Mouse (Mus musculus): ENCODE data around the gene Slc6a19. TPM values are rescaled to one million over a fixed set of nuclear protein-coding genes. Genes with fewer than 3 reads are reported as not detected.
"Not testable (repeated sequence)": the region's sequence is repeated elsewhere in the genome, so short reads cannot be mapped to it uniquely, and the experiment has no call there.

Gene Slc6a19
- polyA plus RNA-seq (2014; fragmentation: Nextera tagmentation; extraction: Ambion mirVana) = 0.08 TPM in 1 of 2 replicates, not detected in the other

DNA sequence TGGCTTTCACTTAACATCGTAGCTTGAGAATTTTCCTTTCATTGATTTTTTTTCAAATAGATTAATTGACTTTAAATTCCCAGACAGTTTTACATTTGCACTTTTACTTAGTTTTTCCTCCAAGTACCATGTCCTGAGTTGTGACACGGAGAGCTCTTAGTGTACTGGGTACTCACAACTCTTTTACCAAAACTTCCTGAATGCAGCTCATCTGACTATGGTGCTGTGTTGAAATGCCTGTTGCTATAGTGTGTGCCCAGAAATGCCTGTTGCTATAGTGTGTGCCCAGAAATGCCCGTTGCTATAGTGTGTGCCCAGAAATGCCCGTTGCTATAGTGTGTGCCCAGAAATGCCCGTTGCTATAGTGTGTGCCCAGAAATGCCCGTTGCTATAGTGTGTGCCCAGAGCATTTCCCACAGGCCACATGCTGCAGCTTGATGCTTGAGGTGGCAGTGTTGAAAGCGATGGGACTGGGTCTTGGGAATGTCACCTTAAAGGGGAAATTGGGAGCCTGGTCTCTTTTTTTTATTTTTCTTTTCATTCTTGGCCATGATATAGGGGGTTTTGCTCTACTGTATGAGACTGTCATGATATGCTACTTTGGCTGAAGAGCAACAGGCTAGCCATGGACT is at the start of gene Slc6a19:
Slc6a19 (minus strand) TSS at position 172 of the 632 bp plus-strand sequence.
- TF ChIP-seq CTCF (IDR thresholded peaks at IDR 0.05; ENCODE audit: low read depth) = no peak
- Histone ChIP-seq H3K4me3 (ENCODE audit: low read depth, low read length) (no peak within 1 kb of the TSS), H3K36me3 (ENCODE audit: insufficient read depth) (no peaks in the 10 kb centered on the region), H3K27me3 (ENCODE audit: insufficient read depth, low read length) (no peaks in the 10 kb centered on the region), H3K4me1 (ENCODE audit: insufficient read depth) (no peaks in the 10 kb centered on the region), H3K4me2 (no peak within 1 kb of the TSS), H3K27ac (ENCODE audit: low read depth) (no peak within 1 kb of the TSS), H3K9ac (no peak within 1 kb of the TSS), H3K9me3 (ENCODE audit: low read depth, low read length) (no peaks in the 10 kb centered on the region)
- 83% methylated on average over 7 of the region's 7 CpGs for WGBS
- no peak for DNase-seq
- no peak for ATAC-seq (ENCODE audit: insufficient read depth)

DNA sequence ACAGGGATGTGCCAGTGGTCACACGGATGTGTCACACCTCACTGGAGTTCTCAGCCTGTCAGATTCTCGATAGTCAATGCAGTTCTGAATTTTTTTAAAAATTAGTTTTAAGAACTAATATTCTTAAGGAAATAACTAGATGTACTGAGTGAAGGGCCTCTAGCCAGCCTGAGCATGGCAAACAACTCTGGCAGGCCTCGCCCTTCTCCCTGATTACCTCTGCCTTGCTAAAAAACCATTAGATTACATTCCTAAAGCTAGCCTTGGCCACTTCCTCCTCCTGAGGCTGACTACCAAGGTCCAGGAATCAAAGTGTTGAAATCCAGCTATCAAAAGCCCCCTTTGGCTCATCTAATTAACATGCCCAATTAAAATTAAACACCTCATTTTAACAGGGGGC is 46.6 kb upstream of the Slc6a19 start:
- no peaks in the 10 kb centered on the region for H3K9me3 ChIP-seq (ENCODE audit: low read depth, low read length)
- TF ChIP-seq CTCF (IDR thresholded peaks at IDR 0.05; ENCODE audit: low read depth) = no peak
- no peaks in the 10 kb centered on the region for H3K36me3 ChIP-seq (ENCODE audit: insufficient read depth)
- WGBS = 88% methylated on average over 3 of the region's 3 CpGs
- H3K9ac ChIP-seq = no peak overlapping the region
- no peak overlapping the region for H3K4me3 ChIP-seq (ENCODE audit: low read depth, low read length)
- DNase-seq (no peak), ATAC-seq (ENCODE audit: insufficient read depth) (no peak)
- H3K4me2 ChIP-seq = no peak overlapping the region
- no peak overlapping the region for H3K27ac ChIP-seq (ENCODE audit: low read depth)
- H3K27me3 ChIP-seq (ENCODE audit: insufficient read depth, low read length) = peaks cover 5% of the 10 kb centered on the region; the same call in 1 of the 2 replicates
- H3K4me1 ChIP-seq (ENCODE audit: insufficient read depth) = no peaks in the 10 kb centered on the region

GRCm38 (mm10) chr13:73750435-73750834 is 45.8 kb upstream of the Slc6a19 start:
- Histone ChIP-seq H3K9ac (no peak overlapping the region), H3K36me3 (ENCODE audit: insufficient read depth) (no peaks in the 10 kb centered on the region), H3K4me3 (ENCODE audit: low read depth, low read length) (no peak overlapping the region), H3K27ac (ENCODE audit: low read depth) (no peak overlapping the region), H3K9me3 (ENCODE audit: low read depth, low read length) (no peaks in the 10 kb centered on the region), H3K4me2 (no peak overlapping the region), H3K4me1 (ENCODE audit: insufficient read depth) (no peaks in the 10 kb centered on the region), H3K27me3 (ENCODE audit: insufficient read depth, low read length) (peaks cover 5% of the 10 kb centered on the region; the same call in 1 of the 2 replicates)
- ATAC-seq (ENCODE audit: insufficient read depth) = no peak
- TF ChIP-seq CTCF (IDR thresholded peaks at IDR 0.05; ENCODE audit: low read depth) = no peak
- WGBS = 56% methylated on average over 6 of the region's 6 CpGs
- no peak for DNase-seq

DNA sequence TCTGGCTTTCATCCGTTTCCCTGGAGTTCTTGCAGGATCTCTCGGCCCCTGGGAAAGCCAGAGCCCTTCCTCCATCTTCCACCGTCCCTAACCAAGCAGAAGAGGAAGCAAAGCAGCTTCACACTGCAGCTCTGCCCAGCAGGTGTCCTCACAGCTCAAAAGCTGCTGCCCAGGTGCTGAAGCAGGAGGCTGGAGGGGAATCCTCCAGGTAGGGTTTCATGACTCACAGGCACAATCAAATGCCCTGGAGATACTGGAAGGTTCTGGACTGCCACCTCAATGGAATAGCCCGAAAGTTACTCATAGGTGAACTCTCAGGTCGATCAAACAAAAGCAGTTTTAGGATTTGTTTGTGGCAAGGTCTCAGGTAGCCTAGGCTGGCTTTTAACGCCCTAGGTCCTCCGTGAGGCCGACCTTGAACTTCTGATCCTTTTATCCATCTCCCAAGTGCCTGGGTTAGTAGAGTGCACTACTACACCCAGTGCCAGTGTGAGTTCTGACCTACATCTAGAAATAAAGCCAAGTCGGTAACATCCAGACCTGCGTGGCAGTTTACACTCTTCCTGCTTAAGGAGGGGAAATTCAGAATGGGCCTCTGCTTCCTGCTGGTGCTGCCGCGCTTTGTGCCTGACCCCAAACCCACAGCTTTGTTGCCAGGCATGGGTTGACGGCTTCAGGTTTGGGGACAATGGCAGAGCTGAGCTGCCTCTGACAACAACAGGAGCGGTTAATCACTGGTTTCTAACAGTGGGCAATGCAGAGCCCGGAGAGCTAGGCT is 44.2 kb upstream of the Slc6a19 start:
- TF ChIP-seq CTCF (IDR thresholded peaks at IDR 0.05; ENCODE audit: low read depth) = peak; percentile 56
- DNase-seq (peak; percentile 8), ATAC-seq (ENCODE audit: insufficient read depth) (no peak)
- Histone ChIP-seq H3K27me3 (ENCODE audit: insufficient read depth, low read length) (peaks cover 5% of the 10 kb centered on the region; the same call in 1 of the 2 replicates), H3K9ac (no peak overlapping the region), H3K9me3 (ENCODE audit: low read depth, low read length) (no peaks in the 10 kb centered on the region), H3K36me3 (ENCODE audit: insufficient read depth) (no peaks in the 10 kb centered on the region), H3K4me1 (ENCODE audit: insufficient read depth) (no peaks in the 10 kb centered on the region), H3K27ac (ENCODE audit: low read depth) (peak overlapping the region; percentile 3; the same call in 1 of the 2 replicates), H3K4me3 (ENCODE audit: low read depth, low read length) (no peak overlapping the region), H3K4me2 (no peak overlapping the region)
- 35% methylated on average over 15 of the region's 15 CpGs for WGBS

DNA sequence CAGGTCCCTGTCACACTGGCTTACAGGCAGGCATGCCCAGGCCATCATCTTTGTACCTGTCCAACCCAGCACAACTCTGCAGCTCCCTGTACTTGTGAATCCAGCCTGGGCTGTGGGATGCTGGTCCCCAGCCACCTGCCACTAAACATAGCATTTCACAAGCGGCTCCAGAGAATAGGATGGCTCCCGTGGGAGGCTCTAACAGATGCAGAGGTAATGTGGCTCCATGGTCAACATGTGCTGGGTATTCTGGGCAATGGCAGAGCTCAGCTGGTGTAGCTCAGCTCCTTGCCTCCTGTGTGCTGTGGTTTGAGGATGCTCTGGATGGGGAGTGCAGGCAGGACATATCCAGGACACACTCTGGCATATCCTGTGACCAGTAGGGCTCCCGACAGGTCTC is 39.0 kb upstream of the Slc6a19 start:
- no peak for DNase-seq
- ATAC-seq (ENCODE audit: insufficient read depth) = no peak
- no peak overlapping the region for H3K27ac ChIP-seq (ENCODE audit: low read depth)
- no peak overlapping the region for H3K4me2 ChIP-seq
- no peaks in the 10 kb centered on the region for H3K4me1 ChIP-seq (ENCODE audit: insufficient read depth)
- TF ChIP-seq CTCF (IDR thresholded peaks at IDR 0.05; ENCODE audit: low read depth) = no peak
- 68% methylated on average over 3 of the region's 3 CpGs for WGBS
- no peak overlapping the region for H3K9ac ChIP-seq
- peaks cover under 1% of the 10 kb centered on the region; the same call in 1 of the 2 replicates for H3K27me3 ChIP-seq (ENCODE audit: insufficient read depth, low read length)
- no peak overlapping the region for H3K4me3 ChIP-seq (ENCODE audit: low read depth, low read length)
- H3K36me3 ChIP-seq (ENCODE audit: insufficient read depth) = no peaks in the 10 kb centered on the region
- no peaks in the 10 kb centered on the region for H3K9me3 ChIP-seq (ENCODE audit: low read depth, low read length)

GRCm38 (mm10) chr13:73742944-73743343 is 38.3 kb upstream of the Slc6a19 start:
- TF ChIP-seq CTCF (IDR thresholded peaks at IDR 0.05; ENCODE audit: low read depth) = no peak
- no peak overlapping the region for H3K4me3 ChIP-seq (ENCODE audit: low read depth, low read length)
- H3K4me1 ChIP-seq (ENCODE audit: insufficient read depth) = no peaks in the 10 kb centered on the region
- DNase-seq = no peak
- H3K9ac ChIP-seq = no peak overlapping the region
- 46% methylated on average over 4 of the region's 4 CpGs for WGBS
- no peak for ATAC-seq (ENCODE audit: insufficient read depth)
- no peaks in the 10 kb centered on the region for H3K36me3 ChIP-seq (ENCODE audit: insufficient read depth)
- no peaks in the 10 kb centered on the region for H3K27me3 ChIP-seq (ENCODE audit: insufficient read depth, low read length)
- H3K27ac ChIP-seq (ENCODE audit: low read depth) = no peak overlapping the region
- H3K4me2 ChIP-seq = no peak overlapping the region
- no peaks in the 10 kb centered on the region for H3K9me3 ChIP-seq (ENCODE audit: low read depth, low read length)

DNA sequence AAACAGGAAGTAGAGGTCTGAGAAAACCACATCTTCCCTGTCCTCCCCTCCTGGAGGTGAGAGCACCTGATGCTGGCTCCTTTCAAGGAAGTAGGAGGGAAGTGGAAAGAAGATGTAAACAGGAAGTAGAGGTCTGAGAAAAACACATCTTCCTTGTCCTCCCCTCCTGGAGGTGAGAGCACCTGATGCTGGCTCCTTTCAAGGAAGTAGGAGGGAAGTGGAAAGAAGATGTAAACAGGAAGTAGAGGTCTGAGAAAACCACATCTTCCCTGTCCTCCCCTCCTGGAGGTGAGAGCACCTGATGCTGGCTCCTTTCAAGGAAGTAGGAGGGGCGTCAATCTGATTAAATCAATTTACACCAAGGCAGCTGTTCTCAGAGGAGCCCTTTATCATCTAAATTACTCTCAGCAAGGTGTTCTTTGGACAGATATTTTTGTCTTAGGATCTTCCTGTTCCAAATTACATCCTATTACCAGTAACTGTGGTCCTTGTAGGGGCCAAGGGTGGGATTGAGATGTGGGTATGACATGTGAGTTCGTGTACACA is 35.8 kb upstream of the Slc6a19 start:
- H3K9ac ChIP-seq; H3K4me2 ChIP-seq; H3K27me3 ChIP-seq (ENCODE audit: insufficient read depth, low read length); H3K27ac ChIP-seq (ENCODE audit: low read depth); ATAC-seq (ENCODE audit: insufficient read depth); H3K4me3 ChIP-seq (ENCODE audit: low read depth, low read length); H3K4me1 ChIP-seq (ENCODE audit: insufficient read depth); H3K36me3 ChIP-seq (ENCODE audit: insufficient read depth); DNase-seq; H3K9me3 ChIP-seq (ENCODE audit: low read depth, low read length): not testable (repeated sequence)
- 36% methylated on average over 2 of the region's 2 CpGs for WGBS

Measured in lung, embryonic 14.5 days (tissue).